Mouse (Mus musculus) stomach, embryonic 14.5 days (tissue): Measurements from ENCODE around the gene Armc7. TPM values are rescaled to one million over a fixed set of nuclear protein-coding genes. Genes with fewer than 3 reads are reported as not detected.
"Not testable (repeated sequence)": the region's sequence is repeated elsewhere in the genome, so short reads cannot be mapped to it uniquely, and the experiment has no call there.

Experiments used
- ATAC-seq: fragments of 200-750 bp; cut with Nextera tagmentation; 2 replicates; pipeline ENCODE4 v1.8.0; 2017; ENCODE audit warnings: low read depth, moderate TSS enrichment; ENCODE audit not compliant: insufficient number of reproducible peaks, insufficient read depth, low FRiP score
- H3K27ac ChIP-seq: fragments of 300-500 bp; sonication (generic); 2 replicates; pipeline ENCODE4 v1.5.1; 2014; ENCODE audit warnings: mild to moderate bottlenecking, low read length, moderate library complexity, mixed read lengths
- H3K27me3 ChIP-seq: fragments of 300-500 bp; sonication (generic); 2 replicates; pipeline ENCODE4 v1.6.1; 2014; ENCODE audit warnings: low read length, control low read depth, mixed read lengths; ENCODE audit not compliant: control insufficient read depth, insufficient read depth
- H3K36me3 ChIP-seq: fragments of 300-500 bp; sonication (generic); 2 replicates; pipeline ENCODE4 v1.6.1; 2014; ENCODE audit warnings: mild to moderate bottlenecking, control low read depth, low read length, moderate library complexity, mixed read lengths; ENCODE audit not compliant: control insufficient read depth, insufficient read depth
- H3K4me1 ChIP-seq: fragments of 300-500 bp; sonication (generic); 2 replicates; pipeline ENCODE4 v1.6.1; 2014; ENCODE audit warnings: low read length, control low read depth, mixed read lengths; ENCODE audit not compliant: control insufficient read depth, insufficient read depth
- H3K4me2 ChIP-seq: fragments of 300-500 bp; sonication (generic); replicated peaks from 2 replicates; pipeline ENCODE4 v1.6.1; 2014; ENCODE audit warnings: low read depth, low read length, control low read depth
- H3K4me3 ChIP-seq: fragments of 300-500 bp; sonication (generic); 2 replicates; pipeline ENCODE4 v1.5.1; 2014; ENCODE audit warnings: low read depth, low read length, control low read depth
- H3K9ac ChIP-seq: fragments of 300-500 bp; sonication (generic); replicated peaks from 2 replicates; pipeline ENCODE4 v1.6.1; 2014; ENCODE audit warnings: low read depth, mild to moderate bottlenecking, control low read depth, low read length, moderate library complexity, mixed read lengths
- H3K9me3 ChIP-seq: fragments of 300-500 bp; sonication (generic); 2 replicates; pipeline ENCODE4 v1.6.1; 2016; ENCODE audit warnings: low read depth, low read length, control low read depth; ENCODE audit not compliant: control insufficient read depth
- WGBS: fragments of 180-500 bp; shearing (Covaris S2); extraction: QIAGEN DNeasy Blood & Tissue Kit; methylation state at CpG from one replicate; pipeline ENCODE4 v1.1.7; 2014; 5-methylcytosine and 5-hydroxymethylcytosine counted together
- polyA plus RNA-seq: library from polyadenylated mRNA; unstranded; fragments of >200 nt; fragmentation: Nextera tagmentation; extraction: Ambion mirVana; gene quantifications from 2 replicates; pipeline ENCODE4 v1.2.1, GENCODE M21; 2014

Armc7 gene
- polyA plus RNA-seq, 1 experiment from 2014 or later: 8.0 TPM

GRCm38 (mm10) chr11:115490441-115491355 is 15.2 kb downstream of the Armc7 start:
- Histone ChIP-seq H3K4me1 (peaks cover 15% of the 10 kb centered on the region), H3K27ac (peak overlapping the region; percentile 82), H3K4me3 (peak overlapping the region; percentile 55), H3K4me2 (peak overlapping the region; percentile 66), H3K9ac (peak overlapping the region; percentile 40), H3K9me3 (no peaks in the 10 kb centered on the region), H3K27me3 (no peaks in the 10 kb centered on the region), H3K36me3 (peaks cover 8% of the 10 kb centered on the region; the same call in 1 of the 2 replicates)
- ATAC-seq: peak; percentile 24; the same call in 1 of the 2 replicates
- WGBS: 23% methylated on average over 25 of the region's 25 CpGs

GRCm38 (mm10) chr11:115491356-115492083 is 16.1 kb downstream of the Armc7 start, which contains the start of gene Nt5c:
Nt5c (minus strand) TSS chr11:115491862.
- peak within 1 kb of the TSS; percentile 55 for H3K4me3 ChIP-seq
- H3K36me3 ChIP-seq: peaks cover 8% of the 10 kb centered on the region; the same call in 1 of the 2 replicates
- peaks cover 15% of the 10 kb centered on the region for H3K4me1 ChIP-seq
- H3K4me2 ChIP-seq: peak within 1 kb of the TSS; percentile 66
- under 1% methylated on average over 43 of the region's 43 CpGs for WGBS
- H3K9me3 ChIP-seq: no peaks in the 10 kb centered on the region
- H3K9ac ChIP-seq: peak within 1 kb of the TSS; percentile 40
- peak within 1 kb of the TSS; percentile 82 for H3K27ac ChIP-seq
- ATAC-seq: peak; percentile 90
- H3K27me3 ChIP-seq: no peaks in the 10 kb centered on the region

GRCm38 (mm10) chr11:115492387-115492786 is 16.9 kb downstream of the Armc7 start:
- H3K4me2 ChIP-seq: peak overlapping the region; percentile 66
- H3K9ac ChIP-seq: no peak overlapping the region; the same call in 1 of the 2 replicates
- no peak overlapping the region; the same call in 1 of the 2 replicates for H3K27ac ChIP-seq
- peaks cover 10% of the 10 kb centered on the region for H3K36me3 ChIP-seq
- no peaks in the 10 kb centered on the region for H3K9me3 ChIP-seq
- 33% methylated on average over 6 of the region's 6 CpGs for WGBS
- ATAC-seq: no peak
- peaks cover 15% of the 10 kb centered on the region for H3K4me1 ChIP-seq
- peak overlapping the region; percentile 55 for H3K4me3 ChIP-seq
- no peaks in the 10 kb centered on the region for H3K27me3 ChIP-seq

- not testable (repeated sequence) for H3K9ac ChIP-seq, H3K4me1 ChIP-seq, H3K27ac ChIP-seq, H3K27me3 ChIP-seq, H3K9me3 ChIP-seq, H3K4me2 ChIP-seq, ATAC-seq, H3K4me3 ChIP-seq
- H3K36me3 ChIP-seq: peaks cover 37% of the 10 kb centered on the region
- WGBS: 83% methylated on average over 9 of the region's 9 CpGs
These were observed 21.1 kb downstream of the Armc7 start for GRCm38 (mm10) chr11:115496559-115496958.

- peaks cover 1% of the 10 kb centered on the region; the same call in 1 of the 2 replicates for H3K4me1 ChIP-seq
- no peak overlapping the region for H3K9ac ChIP-seq
- H3K9me3 ChIP-seq: no peaks in the 10 kb centered on the region
- H3K27ac ChIP-seq: no peak overlapping the region
- 93% methylated on average over 6 of the region's 6 CpGs for WGBS
- ATAC-seq: no peak
- H3K36me3 ChIP-seq: peaks cover 44% of the 10 kb centered on the region
- H3K4me2 ChIP-seq: no peak overlapping the region
- H3K4me3 ChIP-seq: no peak overlapping the region
- H3K27me3 ChIP-seq: no peaks in the 10 kb centered on the region
These were observed 27.2 kb downstream of the Armc7 start for GRCm38 (mm10) chr11:115502636-115503035.

GRCm38 (mm10) chr11:115506586-115506985 is 31.1 kb downstream of the Armc7 start:
- 68% methylated on average over 3 of the region's 3 CpGs for WGBS
- Histone ChIP-seq H3K27me3 (no peaks in the 10 kb centered on the region), H3K4me1 (peaks cover 34% of the 10 kb centered on the region), H3K4me2 (no peak overlapping the region), H3K4me3 (no peak overlapping the region), H3K9me3 (no peaks in the 10 kb centered on the region), H3K36me3 (peaks cover 11% of the 10 kb centered on the region), H3K9ac (no peak overlapping the region), H3K27ac (no peak overlapping the region)
- ATAC-seq: no peak

- Histone ChIP-seq H3K27me3 (no peaks in the 10 kb centered on the region), H3K4me1 (peaks cover 46% of the 10 kb centered on the region), H3K27ac (no peak overlapping the region), H3K9ac (no peak overlapping the region), H3K4me2 (no peak overlapping the region), H3K4me3 (no peak overlapping the region), H3K9me3 (no peaks in the 10 kb centered on the region), H3K36me3 (no peaks in the 10 kb centered on the region)
- no peak for ATAC-seq
- WGBS: 72% methylated on average over 2 of the region's 2 CpGs
These were observed 32.6 kb downstream of the Armc7 start for GRCm38 (mm10) chr11:115508061-115508460.

GRCm38 (mm10) chr11:115509773-115510506 is 34.5 kb downstream of the Armc7 start:
- Histone ChIP-seq H3K9ac (0 out of 2 replicates have a peak overlapping the region, but pooled peaks have one; percentile 3), H3K9me3 (no peaks in the 10 kb centered on the region), H3K4me3 (no peak overlapping the region; the same call in 1 of the 2 replicates)

More at GRCm38 (mm10) chr11:115509773-115510506, 34.5 kb downstream of the Armc7 start:
- Histone ChIP-seq H3K36me3 (no peaks in the 10 kb centered on the region), H3K27ac (peak overlapping the region; percentile 33; the same call in 1 of the 2 replicates), H3K4me1 (peaks cover 47% of the 10 kb centered on the region), H3K27me3 (no peaks in the 10 kb centered on the region), H3K4me2 (peak overlapping the region; percentile 58)
- no peak for ATAC-seq
- WGBS: 34% methylated on average over 6 of the region's 6 CpGs
